Mouse (Mus musculus) bone marrow, adult 2 months (tissue): ENCODE measurements around the gene Agap2.

Source experiments
- CTCF ChIP-seq: fragments of 200-500 bp; IDR thresholded peaks from 2 replicates; pipeline ENCODE4 v1.5.1; 2011; ENCODE audit warnings: low read length, control low read depth; ENCODE audit not compliant: control insufficient read depth, insufficient read depth
- POLR2A ChIP-seq: fragments of 200-500 bp; IDR thresholded peaks from 2 replicates; pipeline ENCODE4 v1.6.1; 2011; ENCODE audit warnings: low read depth, mild to moderate bottlenecking, control low read depth, low read length, borderline replicate concordance; ENCODE audit not compliant: control insufficient read depth

- TF ChIP-seq CTCF (no peak), POLR2A (no peak)
These were observed 8.3 kb downstream of the Agap2 start for GRCm38 (mm10) chr10:127083292-127083914.
